Mouse (Mus musculus): ENCODE measurements around the gene Rer1.

GRCm38 (mm10) chr4:155133188-155133587 is 47.0 kb upstream of the Rer1 start:
- no peak for TF ChIP-seq CTCF (IDR thresholded peaks at IDR 0.05; ENCODE audit: control insufficient read depth, insufficient read depth, insufficient read length)
- no peak for TF ChIP-seq MAX (IDR thresholded peaks at IDR 0.05)
- TF ChIP-seq USF1 (IDR thresholded peaks at IDR 0.05; ENCODE audit: low read depth) = no peak
- TF ChIP-seq CEBPB (IDR thresholded peaks at IDR 0.05; ENCODE audit: low read depth) = no peak
